Mouse (Mus musculus) midbrain, embryonic 12.5 days (tissue): ENCODE measurements around the gene Cyp4f13. TPM values are rescaled to one million over a fixed set of nuclear protein-coding genes. Genes with fewer than 3 reads are reported as not detected.

ENCODE experiments used
- ATAC-seq: fragments of 200-750 bp; cut with Nextera tagmentation; 2 replicates; pipeline ENCODE4 v1.8.0; 2017; ENCODE audit warnings: low read depth, moderate TSS enrichment, moderate library complexity; ENCODE audit not compliant: low FRiP score
- H3K27ac ChIP-seq: fragments of 300-500 bp; sonication (generic); replicated peaks from 2 replicates; pipeline ENCODE4 v1.5.1; 2016; ENCODE audit warnings: mild to moderate bottlenecking
- H3K27me3 ChIP-seq: fragments of 300-500 bp; sonication (generic); 2 replicates; pipeline ENCODE4 v1.6.1; 2016; ENCODE audit warnings: mild to moderate bottlenecking
- H3K36me3 ChIP-seq: fragments of 300-500 bp; sonication (generic); 2 replicates; pipeline ENCODE4 v1.6.1; 2016
- H3K4me1 ChIP-seq: fragments of 300-500 bp; sonication (generic); 2 replicates; pipeline ENCODE4 v1.6.1; 2016
- H3K4me2 ChIP-seq: fragments of 300-500 bp; sonication (generic); replicated peaks from 2 replicates; pipeline ENCODE4 v1.6.1; 2016; ENCODE audit warnings: mild to moderate bottlenecking, moderate library complexity
- H3K4me3 ChIP-seq: fragments of 300-500 bp; sonication (generic); 2 replicates; pipeline ENCODE4 v1.5.1; 2016; ENCODE audit warnings: mild to moderate bottlenecking
- H3K9ac ChIP-seq: fragments of 300-500 bp; sonication (generic); replicated peaks from 2 replicates; pipeline ENCODE4 v1.6.1; 2016; ENCODE audit warnings: mild to moderate bottlenecking, moderate library complexity
- H3K9me3 ChIP-seq: fragments of 300-500 bp; sonication (generic); 2 replicates; pipeline ENCODE4 v1.6.1; 2016; ENCODE audit warnings: mild to moderate bottlenecking
- WGBS: fragments of 180-500 bp; shearing (Covaris S2); methylation state at CpG from one replicate; pipeline ENCODE4 v1.1.7; 2016; 5-methylcytosine and 5-hydroxymethylcytosine counted together
- polyA plus RNA-seq: library from polyadenylated mRNA; unstranded; fragments of >200 nt; fragmentation: Nextera tagmentation; extraction: Ambion mirVana; gene quantifications from 2 replicates; pipeline ENCODE4 v1.2.1, GENCODE M21; 2016

Gene Cyp4f13
- polyA plus RNA-seq, 1 experiment from 2014 or later = 5.5 TPM

DNA sequence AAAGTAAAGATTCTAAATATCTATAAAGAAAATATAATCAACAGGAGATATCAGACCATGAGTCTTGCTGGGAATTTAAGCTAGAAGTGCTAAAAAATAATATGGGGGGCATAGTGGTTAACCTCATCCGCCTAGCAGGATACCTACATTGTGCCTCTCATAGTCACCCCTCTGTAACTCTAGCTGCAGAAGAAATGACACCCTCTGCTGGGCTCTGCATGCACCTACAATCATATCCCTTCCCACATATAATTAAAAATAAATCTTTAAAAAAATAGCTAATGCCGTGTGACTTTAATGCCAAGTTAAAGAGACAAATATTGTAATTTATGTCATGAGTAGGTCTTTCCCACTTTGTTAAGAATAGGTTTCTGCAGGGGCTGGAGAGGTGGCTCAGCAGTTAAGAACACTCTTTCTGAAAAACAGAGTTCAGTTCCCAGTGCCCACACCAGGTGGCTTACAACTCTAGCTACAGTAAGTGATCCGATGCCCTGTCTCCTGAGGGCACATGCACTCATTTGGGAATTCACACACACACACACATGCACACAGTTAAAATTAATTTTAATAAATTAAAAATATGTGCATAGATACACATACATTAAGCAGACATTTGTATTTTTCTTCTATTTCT, 2.7 kb downstream of the Cyp4f13 start:
- H3K36me3 ChIP-seq = no peaks in the 10 kb centered on the region
- WGBS = 75% methylated on average over 3 of the region's 3 CpGs
- H3K9ac ChIP-seq = no peak overlapping the region
- no peak for ATAC-seq
- H3K4me2 ChIP-seq = no peak overlapping the region
- no peaks in the 10 kb centered on the region; the same call in 1 of the 2 replicates for H3K27me3 ChIP-seq
- H3K9me3 ChIP-seq = no peaks in the 10 kb centered on the region
- H3K4me3 ChIP-seq = no peak overlapping the region
- H3K27ac ChIP-seq = no peak overlapping the region
- H3K4me1 ChIP-seq = no peaks in the 10 kb centered on the region

- WGBS = 90% methylated on average over 3 of the region's 3 CpGs
- H3K9ac ChIP-seq = no peak overlapping the region
- H3K4me2 ChIP-seq = no peak overlapping the region
- ATAC-seq = no peak
- H3K36me3 ChIP-seq = no peaks in the 10 kb centered on the region
- no peaks in the 10 kb centered on the region; the same call in 1 of the 2 replicates for H3K27me3 ChIP-seq
- no peaks in the 10 kb centered on the region for H3K9me3 ChIP-seq
- H3K4me1 ChIP-seq = no peaks in the 10 kb centered on the region
- no peak overlapping the region for H3K4me3 ChIP-seq
- H3K27ac ChIP-seq = no peak overlapping the region
Measured at GRCm38 (mm10) chr17:32943661-32944060, 3.5 kb downstream of the Cyp4f13 start.

DNA sequence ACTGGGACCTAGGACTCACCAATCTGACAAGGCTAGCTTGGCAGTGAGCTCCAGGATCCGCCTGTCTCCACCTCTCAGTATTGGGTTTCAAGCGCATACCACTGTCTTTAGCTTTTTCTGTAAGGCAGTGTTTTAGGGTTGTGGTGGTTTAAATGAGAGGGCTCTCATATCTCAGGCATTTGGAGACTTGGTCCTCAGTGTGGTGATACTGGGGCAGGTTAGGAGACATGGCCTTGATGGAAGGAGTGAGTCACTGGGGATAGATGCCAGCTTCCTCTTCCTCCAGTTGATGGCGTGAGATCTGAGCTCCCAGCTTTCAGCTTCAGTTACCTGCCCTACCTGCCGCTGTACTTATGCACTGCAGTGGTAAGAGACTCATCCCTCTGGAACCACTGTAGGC, 7.4 kb downstream of the Cyp4f13 start:
- H3K4me3 ChIP-seq = no peak overlapping the region
- no peak overlapping the region for H3K27ac ChIP-seq
- H3K9ac ChIP-seq = no peak overlapping the region
- 76% methylated on average over 4 of the region's 4 CpGs for WGBS
- H3K36me3 ChIP-seq = no peaks in the 10 kb centered on the region
- no peaks in the 10 kb centered on the region for H3K9me3 ChIP-seq
- no peak for ATAC-seq
- H3K27me3 ChIP-seq = no peaks in the 10 kb centered on the region; the same call in 1 of the 2 replicates
- no peak overlapping the region for H3K4me2 ChIP-seq
- H3K4me1 ChIP-seq = no peaks in the 10 kb centered on the region

- no peaks in the 10 kb centered on the region for H3K36me3 ChIP-seq
- no peak overlapping the region for H3K27ac ChIP-seq
- H3K9ac ChIP-seq = no peak overlapping the region
- H3K27me3 ChIP-seq = peaks cover 27% of the 10 kb centered on the region
- no peaks in the 10 kb centered on the region for H3K9me3 ChIP-seq
- 82% methylated on average over 5 of the region's 5 CpGs for WGBS
- 0 out of 2 replicates have a peak, but pooled peaks cover 5% of the 10 kb centered on the region for H3K4me1 ChIP-seq
- H3K4me3 ChIP-seq = no peak overlapping the region
- no peak overlapping the region for H3K4me2 ChIP-seq
- no peak for ATAC-seq
Measured at GRCm38 (mm10) chr17:32927803-32928202, 19.4 kb downstream of the Cyp4f13 start.

- peak overlapping the region; percentile 21; the same call in 1 of the 2 replicates for H3K27ac ChIP-seq
Measured at GRCm38 (mm10) chr17:32924658-32925312, 22.4 kb downstream of the Cyp4f13 start.

DNA sequence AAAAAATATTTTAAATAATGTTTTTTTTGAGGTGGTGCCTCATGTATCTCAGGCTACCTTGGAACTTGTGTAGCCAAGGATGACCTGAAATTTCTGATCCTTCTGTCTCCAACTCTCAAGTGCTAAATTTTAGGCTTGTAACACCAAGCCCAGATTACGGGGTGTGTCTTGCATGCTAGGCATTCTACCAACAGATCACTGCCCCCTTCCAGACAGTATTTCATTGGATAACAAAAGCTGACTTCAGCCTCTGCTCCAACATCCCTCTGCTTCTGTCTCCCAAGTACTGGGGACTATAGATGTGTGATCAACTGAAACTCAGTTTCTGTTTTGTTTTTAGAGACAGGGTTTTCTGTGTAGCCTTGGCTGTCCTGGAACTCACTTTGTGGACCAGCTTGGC, 23.5 kb downstream of the Cyp4f13 start:
- Histone ChIP-seq H3K4me2 (no peak overlapping the region), H3K9me3 (no peaks in the 10 kb centered on the region; the same call in 1 of the 2 replicates), H3K27me3 (peaks cover 22% of the 10 kb centered on the region), H3K4me1 (0 out of 2 replicates have a peak, but pooled peaks cover 5% of the 10 kb centered on the region), H3K9ac (no peak overlapping the region), H3K36me3 (no peaks in the 10 kb centered on the region), H3K27ac (no peak overlapping the region), H3K4me3 (no peak overlapping the region)
- ATAC-seq = no peak
- 92% methylated on average over 1 of the region's 1 CpGs for WGBS

More at GRCm38 (mm10) chr17:32924658-32925312, 22.4 kb downstream of the Cyp4f13 start:
- Histone ChIP-seq H3K9me3 (no peaks in the 10 kb centered on the region; the same call in 1 of the 2 replicates), H3K27me3 (peaks cover 24% of the 10 kb centered on the region), H3K4me1 (0 out of 2 replicates have a peak, but pooled peaks cover 5% of the 10 kb centered on the region), H3K4me3 (peak overlapping the region; percentile 47), H3K36me3 (no peaks in the 10 kb centered on the region), H3K4me2 (peak overlapping the region; percentile 62), H3K9ac (peak overlapping the region; percentile 61)
- ATAC-seq = peak; percentile 93
- WGBS = 18% methylated on average over 32 of the region's 32 CpGs

DNA sequence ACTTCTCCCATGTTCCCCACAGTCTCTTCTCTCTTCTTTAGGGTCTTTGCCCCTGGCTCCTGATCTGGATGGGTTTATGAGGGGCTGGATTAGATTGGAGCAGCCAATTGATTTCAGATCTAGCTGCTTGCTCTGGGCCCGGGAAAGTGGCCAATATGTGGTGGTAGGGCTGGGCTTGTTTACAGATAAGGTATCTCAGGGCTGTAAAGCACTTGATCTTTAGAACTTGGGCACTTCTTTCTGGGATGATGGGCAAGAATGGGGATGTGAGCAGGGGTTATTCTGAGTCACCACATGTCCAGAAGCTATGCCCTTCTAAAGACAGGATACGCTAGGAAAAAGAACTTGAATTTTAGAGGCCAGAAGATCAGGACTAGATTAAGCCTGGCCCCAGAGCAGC, 28.1 kb downstream of the Cyp4f13 start:
- H3K4me1 ChIP-seq = no peaks in the 10 kb centered on the region
- H3K4me3 ChIP-seq = no peak overlapping the region
- H3K27ac ChIP-seq = no peak overlapping the region
- H3K36me3 ChIP-seq = no peaks in the 10 kb centered on the region
- no peaks in the 10 kb centered on the region; the same call in 1 of the 2 replicates for H3K9me3 ChIP-seq
- H3K9ac ChIP-seq = no peak overlapping the region
- H3K27me3 ChIP-seq = peaks cover 22% of the 10 kb centered on the region
- 80% methylated on average over 2 of the region's 2 CpGs for WGBS
- no peak for ATAC-seq
- no peak overlapping the region for H3K4me2 ChIP-seq

DNA sequence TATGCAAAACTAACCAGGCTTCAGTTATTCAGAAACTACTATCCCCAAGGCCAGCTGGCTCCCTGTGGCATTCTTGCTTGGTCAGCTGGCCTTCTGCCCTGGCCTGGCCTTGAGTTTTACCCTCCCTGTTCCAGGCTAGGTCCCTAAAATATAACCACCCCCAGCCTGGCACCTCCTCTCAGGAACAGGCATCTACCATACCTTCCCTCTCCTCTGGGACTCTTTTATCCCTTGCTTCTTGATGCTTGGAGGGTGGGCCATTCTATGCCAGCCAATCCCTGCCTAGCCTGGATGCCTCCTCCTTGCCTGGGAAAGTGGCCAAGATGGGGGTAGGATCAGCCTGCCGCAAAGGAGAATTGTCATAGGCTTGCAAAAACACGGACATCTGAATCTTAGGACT, 30.1 kb downstream of the Cyp4f13 start, which contains the start of gene Cyp4f14:
Cyp4f14 (minus strand) TSS at position 212 of the 400 bp plus-strand sequence.
- peaks cover 22% of the 10 kb centered on the region for H3K27me3 ChIP-seq
- no peak within 1 kb of the TSS for H3K9ac ChIP-seq
- ATAC-seq = no peak
- H3K27ac ChIP-seq = no peak within 1 kb of the TSS
- H3K4me2 ChIP-seq = no peak within 1 kb of the TSS
- H3K9me3 ChIP-seq = no peaks in the 10 kb centered on the region; the same call in 1 of the 2 replicates
- WGBS = 84% methylated on average over 2 of the region's 2 CpGs
- H3K4me1 ChIP-seq = no peaks in the 10 kb centered on the region
- no peaks in the 10 kb centered on the region for H3K36me3 ChIP-seq
- H3K4me3 ChIP-seq = no peak within 1 kb of the TSS

DNA sequence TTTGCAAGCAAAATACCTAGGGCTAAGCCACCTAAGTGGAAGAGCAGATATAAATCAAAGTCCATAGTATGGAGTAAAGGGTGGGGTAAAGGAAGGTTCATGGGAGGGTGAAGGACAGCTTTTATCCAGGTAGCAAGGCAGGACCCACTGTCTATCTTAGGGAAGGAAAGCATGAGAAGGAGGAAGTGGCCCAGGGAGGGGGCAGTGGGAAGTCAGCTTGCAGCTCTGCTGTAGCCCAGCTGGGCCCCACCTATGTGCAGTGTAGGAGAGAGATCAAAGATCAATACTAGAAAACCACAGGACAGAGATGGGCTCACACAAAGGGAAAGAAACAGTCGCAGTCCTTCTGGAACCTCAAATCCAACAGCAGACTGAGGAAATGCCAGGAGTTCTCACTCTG, 31.1 kb downstream of the Cyp4f13 start:
- H3K9ac ChIP-seq = no peak overlapping the region
- ATAC-seq = no peak
- peaks cover 22% of the 10 kb centered on the region for H3K27me3 ChIP-seq
- H3K4me3 ChIP-seq = no peak overlapping the region
- H3K36me3 ChIP-seq = no peaks in the 10 kb centered on the region
- H3K4me1 ChIP-seq = no peaks in the 10 kb centered on the region
- no peak overlapping the region for H3K27ac ChIP-seq
- H3K9me3 ChIP-seq = no peaks in the 10 kb centered on the region
- no peak overlapping the region for H3K4me2 ChIP-seq
- WGBS = 83% methylated on average over 1 of the region's 1 CpGs

- ATAC-seq = no peak
- Histone ChIP-seq H3K4me1 (no peaks in the 10 kb centered on the region), H3K27ac (no peak overlapping the region), H3K4me3 (no peak overlapping the region), H3K9me3 (no peaks in the 10 kb centered on the region), H3K9ac (no peak overlapping the region), H3K27me3 (peaks cover 11% of the 10 kb centered on the region; the same call in 1 of the 2 replicates), H3K4me2 (no peak overlapping the region), H3K36me3 (no peaks in the 10 kb centered on the region)
- WGBS = 77% methylated on average over 10 of the region's 10 CpGs
Measured at GRCm38 (mm10) chr17:32906172-32906571, 41.0 kb downstream of the Cyp4f13 start.

GRCm38 (mm10) chr17:32905239-32905638, 42.0 kb downstream of the Cyp4f13 start:
- Histone ChIP-seq H3K27ac (no peak overlapping the region), H3K9ac (no peak overlapping the region), H3K9me3 (no peaks in the 10 kb centered on the region), H3K27me3 (peaks cover 11% of the 10 kb centered on the region; the same call in 1 of the 2 replicates), H3K4me3 (peak overlapping the region; percentile 19; the same call in 1 of the 2 replicates), H3K4me2 (peak overlapping the region; percentile 46), H3K4me1 (no peaks in the 10 kb centered on the region), H3K36me3 (no peaks in the 10 kb centered on the region)
- ATAC-seq = no peak
- WGBS = 13% methylated on average over 19 of the region's 19 CpGs

DNA sequence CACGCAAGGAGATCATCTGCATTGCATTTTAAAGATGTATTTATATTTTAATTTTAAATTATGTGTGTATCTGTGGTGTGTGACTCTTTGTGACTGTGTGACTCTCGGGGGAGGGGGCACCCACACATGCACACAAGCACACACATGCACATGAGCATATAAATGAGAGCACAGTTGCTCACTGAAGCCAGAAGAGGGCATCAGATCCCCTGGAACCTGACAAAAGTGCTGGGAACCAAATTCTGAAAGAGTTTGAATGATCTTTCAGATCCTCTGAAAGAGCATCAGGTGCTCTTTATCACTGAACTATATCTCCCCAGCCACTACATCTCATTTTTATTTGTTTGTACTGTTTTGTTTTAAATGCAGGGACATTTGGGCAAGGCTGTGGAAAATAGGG, 42.8 kb downstream of the Cyp4f13 start:
- Histone ChIP-seq H3K4me1 (no peaks in the 10 kb centered on the region), H3K4me3 (no peak overlapping the region), H3K9me3 (no peaks in the 10 kb centered on the region), H3K4me2 (no peak overlapping the region), H3K27ac (no peak overlapping the region), H3K27me3 (peaks cover 11% of the 10 kb centered on the region; the same call in 1 of the 2 replicates), H3K36me3 (no peaks in the 10 kb centered on the region), H3K9ac (no peak overlapping the region)
- WGBS = 61% methylated on average over 2 of the region's 2 CpGs
- ATAC-seq = no peak
